Mouse (Mus musculus): ENCODE data around the gene Gm21921. TPM values are rescaled to one million over a fixed set of nuclear protein-coding genes. Genes with fewer than 3 reads are reported as not detected.
"Not testable (repeated sequence)": the region's sequence is repeated elsewhere in the genome, so short reads cannot be mapped to it uniquely, and the experiment has no call there.

The Gm21921 gene
- polyA plus RNA-seq (2015; fragmentation: Nextera tagmentation; extraction: Ambion mirVana), result not detected in 2 replicates

GRCm38 (mm10) chrY:24796143-24796542 is at the start of gene Gm21921:
Gene Gm21921 (minus strand): TSS chrY:24796243.
- not testable (repeated sequence) for H3K9ac ChIP-seq; H3K9me3 ChIP-seq; ATAC-seq (ENCODE audit: low FRiP score, low read depth); H3K4me3 ChIP-seq; H3K27ac ChIP-seq; H3K4me1 ChIP-seq; H3K4me2 ChIP-seq (replicated peaks); H3K36me3 ChIP-seq; H3K27me3 ChIP-seq
- WGBS, result no CpG with 5 or more reads among the region's 2 CpGs
